Mouse (Mus musculus) MEL (cell line): ENCODE data around the gene Evc2. TPM values are rescaled to one million over a fixed set of nuclear protein-coding genes. Genes with fewer than 3 reads are reported as not detected.

Source experiments
- DNase-seq: peaks from one replicate; pipeline ENCODE4 v3.0.0; 2011; ENCODE audit warnings: low read depth, low spot score
- H3K27ac ChIP-seq: 2 replicates; pipeline ENCODE4 v1.5.1; 2012; ENCODE audit warnings: low read depth, mild to moderate bottlenecking, control low read depth, low read length, moderate library complexity; ENCODE audit not compliant: control insufficient read depth
- H3K27me3 ChIP-seq, 2 experiments: fragments of 150-350 bp in 1 of 2; sonication (generic) in 1 of 2; 2 replicates each; pipeline ENCODE4 v1.6.1; 2012; ENCODE audit warnings: low read length in 2 of 2, mild to moderate bottlenecking in 2 of 2, improper control_type of control experiment in 1 of 2, moderate library complexity in 1 of 2; ENCODE audit not compliant: insufficient read depth in 2 of 2, control insufficient read depth in 1 of 2
- H3K36me3 ChIP-seq, 2 experiments: 2 replicates each; pipeline ENCODE4 v1.6.1; 2012 to 2014; ENCODE audit warnings: low read length in 2 of 2, improper control_type of control experiment in 1 of 2, inconsistent platforms in 1 of 2, mild to moderate bottlenecking in 1 of 2; ENCODE audit not compliant: insufficient read depth in 2 of 2, control insufficient read depth in 1 of 2
- H3K4me1 ChIP-seq, 2 experiments: fragments of 150-350 bp in 1 of 2; sonication (generic) in 1 of 2; 2 replicates each; pipeline ENCODE4 v1.6.1; 2012; ENCODE audit warnings: low read length in 2 of 2, improper control_type of control experiment in 1 of 2, mild to moderate bottlenecking in 1 of 2; ENCODE audit not compliant: insufficient read depth in 2 of 2, control insufficient read depth in 1 of 2
- H3K4me3 ChIP-seq, 2 experiments: fragments of 150-350 bp in 1 of 2; sonication (generic) in 1 of 2; 2 replicates each; pipeline ENCODE4 v1.5.1; 2012; ENCODE audit warnings: low read depth in 2 of 2, low read length in 2 of 2, mild to moderate bottlenecking in 2 of 2, moderate library complexity in 2 of 2, control low read depth in 1 of 2, improper control_type of control experiment in 1 of 2; ENCODE audit not compliant: control insufficient read depth in 1 of 2, insufficient read depth in 1 of 2
- H3K79me2 ChIP-seq: 2 replicates; pipeline ENCODE4 v1.6.1; 2012; ENCODE audit warnings: mild to moderate bottlenecking, low read length, moderate library complexity; ENCODE audit not compliant: control insufficient read depth, poor library complexity, insufficient read depth
- H3K9ac ChIP-seq: 2 replicates; pipeline ENCODE4 v1.6.1; 2012; ENCODE audit warnings: low read depth, mild to moderate bottlenecking, control low read depth, low read length, moderate library complexity; ENCODE audit not compliant: control insufficient read depth, poor library complexity, severe bottlenecking
- H3K9me3 ChIP-seq: fragments of 150-350 bp; sonication (generic); replicated peaks from 2 replicates; pipeline ENCODE4 v1.6.1; 2012; ENCODE audit warnings: mild to moderate bottlenecking, low read length, improper control_type of control experiment, moderate library complexity; ENCODE audit not compliant: insufficient read depth
- CTCF ChIP-seq, 3 experiments: IDR thresholded peaks in 2 of 3; conservative IDR thresholded peaks in 1 of 3; 2 replicates each; pipeline ENCODE4 v1.5.1; 2011 to 2012; ENCODE audit warnings: low read length in 3 of 3, low read depth in 2 of 3, mild to moderate bottlenecking in 2 of 3, improper control_type of control experiment in 1 of 3, inconsistent platforms in 1 of 3, mixed read lengths in 1 of 3, moderate library complexity in 1 of 3; ENCODE audit not compliant: control insufficient read depth in 1 of 3, insufficient read depth in 1 of 3, poor library complexity in 1 of 3, severe bottlenecking in 1 of 3
- EP300 ChIP-seq, 2 experiments: IDR thresholded peaks; 2 replicates each; pipeline ENCODE4 v1.6.1; 2011; ENCODE audit warnings: improper control_type of control experiment in 2 of 2, low read length in 2 of 2, low read depth in 1 of 2, mild to moderate bottlenecking in 1 of 2
- ETS1 ChIP-seq: IDR thresholded peaks from 2 replicates; pipeline ENCODE4 v1.6.1; 2012; ENCODE audit warnings: low read depth, mild to moderate bottlenecking, inconsistent platforms, low read length, improper control_type of control experiment, moderate library complexity
- JUND ChIP-seq: IDR thresholded peaks from 2 replicates; pipeline ENCODE4 v1.6.1; 2011; ENCODE audit warnings: low read depth, mild to moderate bottlenecking, improper control_type of control experiment, low read length
- KAT2A ChIP-seq: conservative IDR thresholded peaks from 2 replicates; pipeline ENCODE4 v1.6.1; 2012; ENCODE audit warnings: low read depth, low read length, improper control_type of control experiment, inconsistent platforms
- MAFK ChIP-seq: IDR thresholded peaks from 2 replicates; pipeline ENCODE4 v1.6.1; 2011; ENCODE audit warnings: low read depth, mild to moderate bottlenecking, low read length, improper control_type of control experiment, borderline replicate concordance
- MAX ChIP-seq: IDR thresholded peaks from 2 replicates; pipeline ENCODE4 v1.6.1; 2011; ENCODE audit warnings: low read length, improper control_type of control experiment
- MAZ ChIP-seq: IDR thresholded peaks from 2 replicates; pipeline ENCODE4 v1.6.1; 2012; ENCODE audit warnings: low read depth, mild to moderate bottlenecking, inconsistent platforms, low read length, improper control_type of control experiment
- MEF2A ChIP-seq: IDR thresholded peaks from 2 replicates; pipeline ENCODE4 v1.6.1; 2014; ENCODE audit warnings: low read depth, mild to moderate bottlenecking, inconsistent platforms, low read length, improper control_type of control experiment; ENCODE audit not compliant: poor library complexity, insufficient replicate concordance, severe bottlenecking; ENCODE audit errors: extremely low read depth
- MYB ChIP-seq: IDR thresholded peaks from 2 replicates; pipeline ENCODE4 v1.6.1; 2011; ENCODE audit warnings: mild to moderate bottlenecking, low read depth, low read length, improper control_type of control experiment
- NELFE ChIP-seq: IDR thresholded peaks from 2 replicates; pipeline ENCODE4 v1.6.1; 2011; ENCODE audit warnings: low read depth, low read length, improper control_type of control experiment
- POLR2A ChIP-seq, 2 experiments: IDR thresholded peaks; 2 replicates each; pipeline ENCODE4 v1.6.1; 2011 to 2012; ENCODE audit warnings: low read length in 2 of 2, mild to moderate bottlenecking in 2 of 2, control low read depth in 1 of 2, improper control_type of control experiment in 1 of 2, low read depth in 1 of 2, moderate library complexity in 1 of 2; ENCODE audit not compliant: control insufficient read depth in 1 of 2, insufficient read depth in 1 of 2, poor library complexity in 1 of 2
- POLR2AphosphoS2 ChIP-seq: IDR thresholded peaks from 2 replicates; pipeline ENCODE4 v1.6.1; 2011; ENCODE audit warnings: low read length, improper control_type of control experiment
- POLR2AphosphoS5 ChIP-seq: IDR thresholded peaks from 2 replicates; pipeline ENCODE4 v1.6.1; 2012; ENCODE audit warnings: low read depth, borderline replicate concordance, mild to moderate bottlenecking, inconsistent platforms, low read length, moderate library complexity, mixed read lengths
- RAD21 ChIP-seq: IDR thresholded peaks from 2 replicates; pipeline ENCODE4 v1.6.1; 2011; ENCODE audit warnings: mild to moderate bottlenecking, low read depth, low read length, improper control_type of control experiment
- TAL1 ChIP-seq: IDR thresholded peaks from 2 replicates; pipeline ENCODE4 v1.6.1; 2012; ENCODE audit warnings: mild to moderate bottlenecking, inconsistent platforms, low read length, moderate library complexity, mixed read lengths
- TBP ChIP-seq: IDR thresholded peaks from 2 replicates; pipeline ENCODE4 v1.8.0; 2011; ENCODE audit warnings: low read depth, low read length, improper control_type of control experiment
- UBTF ChIP-seq: IDR thresholded peaks from 2 replicates; pipeline ENCODE4 v1.6.1; 2012; ENCODE audit warnings: low read depth, mild to moderate bottlenecking, inconsistent platforms, low read length, improper control_type of control experiment, moderate library complexity, borderline replicate concordance; ENCODE audit not compliant: insufficient read depth
- USF2 ChIP-seq, 2 experiments: IDR thresholded peaks; 2 replicates each; pipeline ENCODE4 v1.6.1; 2011 to 2012; ENCODE audit warnings: improper control_type of control experiment in 2 of 2, low read length in 2 of 2, borderline replicate concordance in 1 of 2, inconsistent platforms in 1 of 2, low read depth in 1 of 2, mild to moderate bottlenecking in 1 of 2; ENCODE audit not compliant: insufficient read depth in 1 of 2
- ZC3H11A ChIP-seq: IDR thresholded peaks from 2 replicates; pipeline ENCODE4 v1.6.1; 2012; ENCODE audit warnings: low read depth, mild to moderate bottlenecking, inconsistent platforms, low read length, improper control_type of control experiment
- ZKSCAN1 ChIP-seq: IDR thresholded peaks from 2 replicates; pipeline ENCODE4 v1.6.1; 2012; ENCODE audit warnings: low read depth, mild to moderate bottlenecking, inconsistent platforms, low read length, improper control_type of control experiment, moderate library complexity
- ZMIZ1 ChIP-seq: IDR thresholded peaks from 2 replicates; pipeline ENCODE4 v1.6.1; 2012; ENCODE audit warnings: low read depth, mild to moderate bottlenecking, inconsistent platforms, low read length, improper control_type of control experiment, moderate library complexity
- ZNF384 ChIP-seq: IDR thresholded peaks from 2 replicates; pipeline ENCODE4 v1.6.1; 2012; ENCODE audit warnings: low read depth, mild to moderate bottlenecking, inconsistent platforms, low read length, improper control_type of control experiment
- polyA plus RNA-seq, 2 experiments: library from polyadenylated mRNA; stranded (reverse) in 1 of 2; unstranded in 1 of 2; fragments of >175 nt in 1 of 2; fragments of >200 nt in 1 of 2; gene quantifications; 2 replicates each; pipeline versions ENCODE4 v1.2.1 to v1.2.4; 2012; ENCODE audit warnings: low replicate concordance in 2 of 2, low read depth in 1 of 2; ENCODE audit not compliant: insufficient read length in 2 of 2, insufficient read depth in 1 of 2, missing spikeins in 1 of 2
- total RNA-seq: library from RNA; depleted of rRNA; stranded (reverse); fragments of 300-350 nt; gene quantifications from 2 replicates; pipeline ENCODE4 v1.2.3, GENCODE M21; 2012

Gene Evc2
- total and polyA plus RNA-seq, 3 experiments: not detected

DNA sequence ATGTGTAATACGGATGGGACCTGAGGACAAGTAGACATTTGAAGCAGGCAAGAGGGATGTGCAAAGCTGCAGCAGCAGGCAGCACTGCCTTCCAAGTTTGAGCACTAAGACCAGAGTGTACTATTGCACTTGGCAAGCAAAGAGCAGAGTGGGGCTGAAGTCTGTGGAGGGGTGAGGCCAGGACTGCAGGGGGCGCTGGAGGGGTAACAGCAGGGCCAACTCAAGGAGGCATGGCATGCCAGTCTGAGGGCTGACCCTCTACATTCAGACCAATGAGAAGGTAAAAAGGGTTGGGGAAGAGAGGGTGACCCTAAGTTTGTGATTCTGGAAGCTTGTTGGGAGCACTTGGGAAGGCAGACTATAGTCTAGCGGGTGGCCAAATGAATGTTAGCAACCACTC is 45.3 kb downstream of the Evc2 start:
- Histone ChIP-seq H3K27me3 (no peaks in the 10 kb centered on the region), H3K4me3 (no peak overlapping the region), H3K79me2 (no peaks in the 10 kb centered on the region), H3K36me3 (no peaks in the 10 kb centered on the region), H3K9me3 (no peaks in the 10 kb centered on the region), H3K9ac (no peak overlapping the region), H3K4me1 (no peaks in the 10 kb centered on the region)
- no peak for DNase-seq
- TF ChIP-seq CTCF (IDR thresholded peaks at IDR 0.05 in 2 of 3, conservative IDR thresholded peaks at IDR 0.05 in 1 of 3; ENCODE audit: control insufficient read depth in 1 of 3, insufficient read depth in 1 of 3, low read depth in 2 of 3, low read length in 3 of 3, poor library complexity in 1 of 3, severe bottlenecking in 1 of 3) (no peak), ZC3H11A (no peak), TBP (no peak), ETS1 (no peak), JUND (no peak), NELFE (no peak), MYB (no peak), RAD21 (no peak), ZKSCAN1 (no peak), ZNF384 (no peak), POLR2AphosphoS2 (no peak), POLR2A (IDR thresholded peaks at IDR 0.05; ENCODE audit: control insufficient read depth in 1 of 2, insufficient read depth in 1 of 2, low read depth in 1 of 2, low read length in 2 of 2, poor library complexity in 1 of 2) (no peak), UBTF (no peak), MAZ (no peak), POLR2AphosphoS5 (no peak), TAL1 (no peak), ZMIZ1 (no peak), MAX (no peak)
- TF ChIP-seq, all 39 proteins: peak for 0
- no peak overlapping the region for H3K27ac ChIP-seq

DNA sequence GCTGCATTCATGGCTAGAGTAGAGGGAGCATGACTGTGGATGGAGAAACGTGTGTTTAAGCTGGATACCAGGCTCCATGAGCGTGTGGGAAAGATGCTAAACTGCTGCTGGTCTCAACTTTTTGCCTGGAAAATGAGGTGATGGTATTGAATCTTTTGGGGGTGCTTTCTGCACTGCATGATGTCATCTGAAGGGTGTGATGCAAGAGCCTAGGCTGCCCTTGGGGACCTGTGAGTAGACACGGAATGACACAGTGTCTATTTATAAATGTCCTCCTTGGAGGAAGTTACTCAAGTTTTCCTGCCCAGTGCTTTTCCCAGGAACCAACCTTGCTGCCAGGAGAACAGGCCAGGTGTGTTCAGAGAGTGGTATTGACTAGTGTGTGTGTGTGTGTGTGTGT is 50.3 kb downstream of the Evc2 start:
- H3K79me2 ChIP-seq: no peaks in the 10 kb centered on the region
- no peak overlapping the region for H3K27ac ChIP-seq
- H3K4me1 ChIP-seq: no peaks in the 10 kb centered on the region
- no peaks in the 10 kb centered on the region for H3K27me3 ChIP-seq
- no peak overlapping the region for H3K9ac ChIP-seq
- no peak for DNase-seq
- H3K4me3 ChIP-seq: no peak overlapping the region
- TF ChIP-seq TAL1 (no peak), POLR2A (IDR thresholded peaks at IDR 0.05; ENCODE audit: control insufficient read depth in 1 of 2, insufficient read depth in 1 of 2, low read depth in 1 of 2, low read length in 2 of 2, poor library complexity in 1 of 2) (no peak), KAT2A (no peak), POLR2AphosphoS5 (no peak), RAD21 (no peak), EP300 (IDR thresholded peaks at IDR 0.05; ENCODE audit: low read depth in 1 of 2, low read length in 2 of 2) (no peak), MYB (no peak), TBP (no peak), USF2 (IDR thresholded peaks at IDR 0.05; ENCODE audit: borderline replicate concordance in 1 of 2, insufficient read depth in 1 of 2, low read depth in 1 of 2, low read length in 2 of 2) (no peak), ETS1 (no peak), MAFK (no peak), MAX (no peak), ZC3H11A (no peak), MEF2A (no peak)
- TF ChIP-seq, all 39 proteins: peak for 0
- H3K36me3 ChIP-seq: no peaks in the 10 kb centered on the region
- no peaks in the 10 kb centered on the region; the same call in 1 of the 2 replicates for H3K9me3 ChIP-seq
